Mouse (Mus musculus): ENCODE results near the gene Ugt8a. TPM values are rescaled to one million over a fixed set of nuclear protein-coding genes. Genes with fewer than 3 reads are reported as not detected.

Gene Ugt8a
- polyA plus RNA-seq (2015; fragmentation: Nextera tagmentation; extraction: Ambion mirVana), result 0.33 and 0.42 TPM in 2 replicates

- Histone ChIP-seq H3K4me3 (peak within 1 kb of the TSS; percentile 54), H3K9me3 (no peaks in the 10 kb centered on the region), H3K9ac (no peak within 1 kb of the TSS), H3K27ac (no peak within 1 kb of the TSS), H3K4me1 (peaks cover 19% of the 10 kb centered on the region), H3K4me2 (peak within 1 kb of the TSS; percentile 93), H3K27me3 (peaks cover 42% of the 10 kb centered on the region), H3K36me3 (no peaks in the 10 kb centered on the region)
- 0 out of 2 replicates have a peak, but pooled peaks have one; percentile 65 for ATAC-seq (ENCODE audit: insufficient number of reproducible peaks, low FRiP score, low TSS enrichment, low read depth)
- WGBS, result under 1% methylated on average over 72 of the region's 85 CpGs
Measured at GRCm38 (mm10) chr3:125938092-125938755, at the start of gene Ugt8a. Ugt8a (minus strand) TSS chr3:125938619.

DNA sequence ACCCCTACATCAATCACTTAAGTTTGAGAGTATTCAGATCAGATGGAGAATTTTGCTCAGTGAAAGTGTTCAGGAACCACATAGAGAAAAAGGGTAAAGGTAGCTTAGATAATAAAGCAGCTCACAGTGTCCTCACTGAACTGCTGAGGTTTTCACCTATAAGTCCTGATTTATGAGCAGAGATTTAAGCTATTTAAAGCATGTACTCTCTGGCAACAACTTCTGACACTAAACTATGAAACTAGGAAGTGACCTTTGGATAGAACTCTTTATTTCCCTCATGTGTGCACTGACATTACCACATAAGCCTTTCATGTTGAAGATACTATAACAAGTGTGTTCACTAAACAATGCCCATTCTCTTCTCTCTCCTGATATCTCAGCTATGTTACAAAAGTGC is 48.2 kb upstream of the Ugt8a start:
- ATAC-seq (ENCODE audit: insufficient number of reproducible peaks, low FRiP score, low TSS enrichment, low read depth), result no peak
- H3K27ac ChIP-seq, result no peak overlapping the region
- no peak overlapping the region for H3K4me2 ChIP-seq
- H3K27me3 ChIP-seq, result no peaks in the 10 kb centered on the region
- no peaks in the 10 kb centered on the region for H3K36me3 ChIP-seq
- H3K9me3 ChIP-seq, result no peaks in the 10 kb centered on the region
- no peaks in the 10 kb centered on the region for H3K4me1 ChIP-seq
- no peak overlapping the region for H3K4me3 ChIP-seq
- H3K9ac ChIP-seq, result no peak overlapping the region

- no peaks in the 10 kb centered on the region for H3K9me3 ChIP-seq
- ATAC-seq (ENCODE audit: insufficient number of reproducible peaks, low FRiP score, low TSS enrichment, low read depth), result no peak
- no peaks in the 10 kb centered on the region for H3K36me3 ChIP-seq
- H3K9ac ChIP-seq, result no peak overlapping the region
- H3K27me3 ChIP-seq, result no peaks in the 10 kb centered on the region
- no peaks in the 10 kb centered on the region for H3K4me1 ChIP-seq
- no peak overlapping the region for H3K4me3 ChIP-seq
- 83% methylated on average over 2 of the region's 2 CpGs for WGBS
- no peak overlapping the region for H3K27ac ChIP-seq
- no peak overlapping the region for H3K4me2 ChIP-seq
Measured at GRCm38 (mm10) chr3:125983707-125984420, 45.4 kb upstream of the Ugt8a start.

DNA sequence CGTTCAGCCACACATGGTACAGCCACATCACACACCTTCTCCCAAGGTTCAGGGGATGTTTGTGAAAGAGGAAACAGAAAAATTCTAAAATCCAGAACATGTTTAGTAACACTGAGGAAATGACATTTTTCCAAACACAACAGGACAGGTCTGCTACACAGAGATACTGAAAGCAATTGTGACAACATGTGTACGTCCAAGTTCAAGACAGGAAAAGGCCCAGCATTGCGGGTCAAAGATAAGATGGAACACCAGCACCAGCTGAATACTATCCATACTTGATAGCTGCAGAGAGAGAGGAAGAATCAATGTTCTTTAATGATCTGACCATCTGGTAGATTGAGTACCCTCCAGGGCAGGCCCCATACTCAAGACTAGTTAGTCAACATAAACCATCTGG is 41.1 kb upstream of the Ugt8a start:
- H3K4me1 ChIP-seq, result no peaks in the 10 kb centered on the region
- no peaks in the 10 kb centered on the region for H3K36me3 ChIP-seq
- no peak overlapping the region for H3K27ac ChIP-seq
- no peak overlapping the region for H3K9ac ChIP-seq
- ATAC-seq (ENCODE audit: insufficient number of reproducible peaks, low FRiP score, low TSS enrichment, low read depth), result no peak
- H3K9me3 ChIP-seq, result no peaks in the 10 kb centered on the region
- 86% methylated on average over 3 of the region's 3 CpGs for WGBS
- no peak overlapping the region for H3K4me2 ChIP-seq
- no peak overlapping the region for H3K4me3 ChIP-seq
- H3K27me3 ChIP-seq, result no peaks in the 10 kb centered on the region

DNA sequence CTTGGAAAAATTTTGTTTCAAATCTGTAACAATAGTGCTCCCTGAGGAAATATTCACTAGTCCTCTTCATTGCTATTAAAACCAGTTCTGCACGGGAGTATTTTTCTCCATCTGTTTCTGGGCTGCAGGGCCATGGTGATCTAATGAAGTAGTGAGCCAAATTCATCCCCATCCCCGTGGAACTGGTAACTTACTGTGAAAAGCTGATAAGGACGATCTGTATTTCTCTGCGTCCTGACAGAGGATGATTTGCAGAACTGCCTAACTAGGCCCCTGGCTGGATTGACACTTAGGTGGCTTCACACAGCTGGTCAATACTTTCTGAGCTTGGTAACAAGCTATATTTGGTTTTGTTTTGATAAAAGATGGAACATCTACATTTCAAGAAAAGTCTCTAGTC is 37.5 kb upstream of the Ugt8a start:
- Histone ChIP-seq H3K27ac (no peak overlapping the region), H3K9me3 (no peaks in the 10 kb centered on the region), H3K4me3 (no peak overlapping the region), H3K4me2 (no peak overlapping the region), H3K4me1 (no peaks in the 10 kb centered on the region), H3K36me3 (no peaks in the 10 kb centered on the region), H3K9ac (no peak overlapping the region), H3K27me3 (no peaks in the 10 kb centered on the region)
- no peak for ATAC-seq (ENCODE audit: insufficient number of reproducible peaks, low FRiP score, low TSS enrichment, low read depth)
- 59% methylated on average over 4 of the region's 4 CpGs for WGBS

- 79% methylated on average over 4 of the region's 4 CpGs for WGBS
Measured at GRCm38 (mm10) chr3:125969458-125969857, 31.0 kb upstream of the Ugt8a start.

GRCm38 (mm10) chr3:125956196-125956885 is 17.9 kb upstream of the Ugt8a start:
- Histone ChIP-seq H3K4me2 (no peak overlapping the region), H3K27me3 (no peaks in the 10 kb centered on the region), H3K4me1 (no peaks in the 10 kb centered on the region), H3K4me3 (no peak overlapping the region), H3K27ac (no peak overlapping the region), H3K9ac (no peak overlapping the region), H3K36me3 (no peaks in the 10 kb centered on the region), H3K9me3 (no peaks in the 10 kb centered on the region)
- WGBS, result 80% methylated on average over 3 of the region's 3 CpGs
- ATAC-seq (ENCODE audit: insufficient number of reproducible peaks, low FRiP score, low TSS enrichment, low read depth), result no peak

More at GRCm38 (mm10) chr3:125969458-125969857, 31.0 kb upstream of the Ugt8a start:
- H3K9ac ChIP-seq, result no peak overlapping the region
- no peak for ATAC-seq (ENCODE audit: insufficient number of reproducible peaks, low FRiP score, low TSS enrichment, low read depth)
- no peaks in the 10 kb centered on the region for H3K4me1 ChIP-seq
- H3K36me3 ChIP-seq, result no peaks in the 10 kb centered on the region
- no peak overlapping the region for H3K27ac ChIP-seq
- H3K4me2 ChIP-seq, result no peak overlapping the region
- no peaks in the 10 kb centered on the region for H3K27me3 ChIP-seq
- H3K9me3 ChIP-seq, result no peaks in the 10 kb centered on the region
- no peak overlapping the region for H3K4me3 ChIP-seq

DNA sequence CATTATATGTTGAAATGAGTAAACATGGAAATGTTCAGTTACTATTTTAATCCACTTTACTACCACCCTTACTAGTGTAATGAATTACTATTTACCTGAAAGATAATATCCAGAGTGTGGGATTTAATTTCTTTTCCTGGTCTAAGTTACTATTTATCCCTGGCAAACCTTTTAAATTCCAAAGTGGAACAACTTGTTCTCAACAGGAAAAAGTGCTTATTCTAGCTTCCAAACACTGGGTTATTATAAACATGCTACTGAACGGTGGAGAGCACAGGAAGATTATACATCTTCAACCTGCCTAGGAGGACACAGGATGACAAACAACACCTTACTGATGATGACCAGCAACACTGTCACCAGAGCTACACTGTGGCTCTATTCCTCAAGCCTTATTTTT is 16.5 kb upstream of the Ugt8a start:
- no peak for ATAC-seq (ENCODE audit: insufficient number of reproducible peaks, low FRiP score, low TSS enrichment, low read depth)
- Histone ChIP-seq H3K36me3 (no peaks in the 10 kb centered on the region), H3K4me1 (no peaks in the 10 kb centered on the region), H3K27ac (no peak overlapping the region), H3K4me3 (no peak overlapping the region), H3K27me3 (no peaks in the 10 kb centered on the region), H3K9me3 (no peaks in the 10 kb centered on the region), H3K4me2 (no peak overlapping the region), H3K9ac (no peak overlapping the region)
- 72% methylated on average over 1 of the region's 1 CpGs for WGBS

DNA sequence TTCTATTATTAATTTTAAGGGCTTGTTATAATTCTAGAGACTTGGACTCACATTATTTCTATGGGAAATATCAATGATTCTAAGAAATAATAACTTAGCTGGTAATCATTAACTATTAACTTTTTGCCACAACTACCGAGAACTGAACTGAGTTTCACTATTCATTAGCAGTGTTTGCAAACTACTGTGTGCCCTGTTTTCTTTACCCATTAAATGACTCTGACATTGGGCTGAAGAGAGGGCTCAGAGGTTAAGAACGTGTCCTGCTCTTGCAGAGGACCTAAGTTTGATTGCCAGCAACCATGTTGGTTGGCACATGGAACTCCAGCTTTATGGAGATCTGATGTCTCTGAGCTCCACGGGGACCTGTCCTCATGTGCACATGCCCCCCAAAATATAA is 2.4 kb upstream of the Ugt8a start:
- 66% methylated on average over 3 of the region's 3 CpGs for WGBS
- no peak for ATAC-seq (ENCODE audit: insufficient number of reproducible peaks, low FRiP score, low TSS enrichment, low read depth)
- H3K36me3 ChIP-seq, result no peaks in the 10 kb centered on the region
- H3K27ac ChIP-seq, result no peak overlapping the region
- no peak overlapping the region for H3K9ac ChIP-seq
- peaks cover 36% of the 10 kb centered on the region for H3K27me3 ChIP-seq
- no peaks in the 10 kb centered on the region for H3K9me3 ChIP-seq
- peaks cover 19% of the 10 kb centered on the region for H3K4me1 ChIP-seq
- no peak overlapping the region for H3K4me2 ChIP-seq
- no peak overlapping the region for H3K4me3 ChIP-seq

DNA sequence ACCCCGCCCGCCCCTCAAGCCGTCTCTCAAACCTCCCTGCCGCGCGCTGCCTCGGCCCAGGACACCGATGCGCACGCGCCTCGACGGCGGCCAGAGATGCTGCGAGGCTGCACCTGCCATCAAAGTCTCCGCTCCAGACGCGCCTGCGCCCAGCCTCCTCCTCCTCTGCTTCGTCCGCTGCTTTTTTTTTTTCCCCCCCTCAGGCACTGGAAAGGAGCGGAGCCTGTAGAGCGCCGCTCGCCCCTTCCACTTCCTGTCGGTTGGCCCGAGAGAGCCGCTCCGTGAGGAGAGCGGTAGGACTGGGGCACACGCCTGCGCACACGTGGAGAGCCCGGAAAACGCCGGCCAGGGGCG is 314 bp upstream of the Ugt8a start:
- no peaks in the 10 kb centered on the region for H3K9me3 ChIP-seq
- peak overlapping the region; percentile 54 for H3K4me3 ChIP-seq
- no peak overlapping the region for H3K27ac ChIP-seq
- ATAC-seq (ENCODE audit: insufficient number of reproducible peaks, low FRiP score, low TSS enrichment, low read depth), result no peak
- H3K36me3 ChIP-seq, result no peaks in the 10 kb centered on the region
- H3K4me2 ChIP-seq, result peak overlapping the region; percentile 93
- WGBS, result under 1% methylated on average over 31 of the region's 37 CpGs
- H3K4me1 ChIP-seq, result peaks cover 19% of the 10 kb centered on the region
- peaks cover 42% of the 10 kb centered on the region for H3K27me3 ChIP-seq
- no peak overlapping the region for H3K9ac ChIP-seq

- no peak overlapping the region for H3K27ac ChIP-seq
- H3K4me3 ChIP-seq, result peak overlapping the region; percentile 54
- H3K27me3 ChIP-seq, result peaks cover 42% of the 10 kb centered on the region
- H3K36me3 ChIP-seq, result no peaks in the 10 kb centered on the region
- ATAC-seq (ENCODE audit: insufficient number of reproducible peaks, low FRiP score, low TSS enrichment, low read depth), result no peak
- 2% methylated on average over 43 of the region's 43 CpGs for WGBS
- peak overlapping the region; percentile 93 for H3K4me2 ChIP-seq
- peaks cover 19% of the 10 kb centered on the region for H3K4me1 ChIP-seq
- no peak overlapping the region for H3K9ac ChIP-seq
- no peaks in the 10 kb centered on the region for H3K9me3 ChIP-seq
Measured at GRCm38 (mm10) chr3:125937536-125938091, 805 bp downstream of the Ugt8a start.

GRCm38 (mm10) chr3:125935796-125936195 is 2.6 kb downstream of the Ugt8a start:
- H3K27ac ChIP-seq, result no peak overlapping the region
- H3K4me3 ChIP-seq, result no peak overlapping the region
- H3K9ac ChIP-seq, result no peak overlapping the region
- peaks cover 19% of the 10 kb centered on the region for H3K4me1 ChIP-seq
- peaks cover 42% of the 10 kb centered on the region for H3K27me3 ChIP-seq
- no peak for ATAC-seq (ENCODE audit: insufficient number of reproducible peaks, low FRiP score, low TSS enrichment, low read depth)
- H3K4me2 ChIP-seq, result no peak overlapping the region
- H3K36me3 ChIP-seq, result no peaks in the 10 kb centered on the region
- no peaks in the 10 kb centered on the region for H3K9me3 ChIP-seq
